Mouse (Mus musculus): ENCODE measurements around the gene Sipa1.

GRCm38 (mm10) chr19:5625311-5625710 lies 38.2 kb downstream of the Sipa1 start:
- TF ChIP-seq CTCF (IDR thresholded peaks at IDR 0.05; ENCODE audit: control insufficient read depth, insufficient read depth, low read length) = no peak
- no peak for TF ChIP-seq POLR2A (IDR thresholded peaks at IDR 0.05; ENCODE audit: borderline replicate concordance, control insufficient read depth, low read depth, low read length)

Data from bone marrow, adult 2 months (tissue).